Mouse (Mus musculus) bone marrow macrophage, adult 2 months (primary cell): Measurements from ENCODE around the gene Vamp1. TPM values are rescaled to one million over a fixed set of nuclear protein-coding genes. Genes with fewer than 3 reads are reported as not detected.

Experiments
- H3K27ac ChIP-seq: 2 replicates; pipeline ENCODE4 v1.5.1; 2012; ENCODE audit warnings: low read depth, low read length; ENCODE audit not compliant: insufficient read depth
- H3K4me1 ChIP-seq: 2 replicates; pipeline ENCODE4 v1.6.1; 2012; ENCODE audit warnings: low read length; ENCODE audit not compliant: control insufficient read depth, insufficient read depth
- H3K4me3 ChIP-seq: 2 replicates; pipeline ENCODE4 v1.5.1; 2012; ENCODE audit warnings: mild to moderate bottlenecking, low read length, moderate library complexity; ENCODE audit not compliant: insufficient read depth
- CTCF ChIP-seq: IDR thresholded peaks from 2 replicates; pipeline ENCODE4 v1.5.1; 2012; ENCODE audit warnings: low read depth, mild to moderate bottlenecking, low read length, moderate library complexity
- POLR2A ChIP-seq: IDR thresholded peaks from 2 replicates; pipeline ENCODE4 v1.6.1; 2012; ENCODE audit warnings: mild to moderate bottlenecking, low read depth, low read length, borderline replicate concordance
- polyA plus RNA-seq: library from polyadenylated mRNA; stranded (reverse); fragments of >200 nt; gene quantifications from 2 replicates; pipeline ENCODE4 v1.2.4, GENCODE M21; 2012; ENCODE audit not compliant: missing spikeins, insufficient read depth, insufficient read length

Gene Vamp1
- polyA plus RNA-seq, 1 experiment, result 15.0 TPM

- Histone ChIP-seq H3K4me3 (no peak overlapping the region), H3K27ac (no peak overlapping the region), H3K4me1 (peaks cover 3% of the 10 kb centered on the region; the same call in 1 of the 2 replicates)
- no peak for TF ChIP-seq CTCF
- TF ChIP-seq POLR2A, result no peak
These were observed 4.9 kb upstream of the Vamp1 start for GRCm38 (mm10) chr6:125210436-125210835.

GRCm38 (mm10) chr6:125212621-125213020 lies 2.7 kb upstream of the Vamp1 start:
- no peak overlapping the region for H3K27ac ChIP-seq
- TF ChIP-seq CTCF (no peak), POLR2A (no peak)

GRCm38 (mm10) chr6:125213129-125213528 lies 2.2 kb upstream of the Vamp1 start:
- no peak for TF ChIP-seq CTCF
- no peak for TF ChIP-seq POLR2A
- H3K27ac ChIP-seq, result no peak overlapping the region
- no peak overlapping the region for H3K4me3 ChIP-seq
- H3K4me1 ChIP-seq, result peaks cover 12% of the 10 kb centered on the region

More at GRCm38 (mm10) chr6:125212621-125213020, 2.7 kb upstream of the Vamp1 start:
- H3K4me1 ChIP-seq, result peaks cover 10% of the 10 kb centered on the region
- H3K4me3 ChIP-seq, result no peak overlapping the region

GRCm38 (mm10) chr6:125213715-125214114 lies 1.6 kb upstream of the Vamp1 start:
- TF ChIP-seq POLR2A (no peak), CTCF (no peak)
- H3K4me1 ChIP-seq, result peaks cover 17% of the 10 kb centered on the region
- no peak overlapping the region for H3K4me3 ChIP-seq
- no peak overlapping the region for H3K27ac ChIP-seq

GRCm38 (mm10) chr6:125216898-125217297 lies 1.5 kb downstream of the Vamp1 start:
- TF ChIP-seq CTCF, result no peak
- TF ChIP-seq POLR2A, result no peak
- Histone ChIP-seq H3K27ac (no peak overlapping the region), H3K4me1 (peaks cover 16% of the 10 kb centered on the region), H3K4me3 (peak overlapping the region; percentile 47; the same call in 1 of the 2 replicates)

GRCm38 (mm10) chr6:125217899-125218298 lies 2.5 kb downstream of the Vamp1 start:
- Histone ChIP-seq H3K4me1 (peaks cover 16% of the 10 kb centered on the region), H3K4me3 (no peak overlapping the region), H3K27ac (no peak overlapping the region)
- no peak for TF ChIP-seq CTCF
- TF ChIP-seq POLR2A, result no peak

GRCm38 (mm10) chr6:125218963-125219362 lies 3.6 kb downstream of the Vamp1 start:
- H3K4me3 ChIP-seq, result no peak overlapping the region
- H3K4me1 ChIP-seq, result peaks cover 16% of the 10 kb centered on the region
- TF ChIP-seq CTCF, result no peak
- no peak for TF ChIP-seq POLR2A
- H3K27ac ChIP-seq, result peak overlapping the region; percentile 14; the same call in 1 of the 2 replicates

GRCm38 (mm10) chr6:125221115-125221745 lies 5.9 kb downstream of the Vamp1 start:
- H3K4me3 ChIP-seq, result no peak overlapping the region
- peaks cover 16% of the 10 kb centered on the region for H3K4me1 ChIP-seq
- TF ChIP-seq POLR2A (no peak), CTCF (no peak)
- H3K27ac ChIP-seq, result no peak overlapping the region

- H3K4me1 ChIP-seq, result peaks cover 9% of the 10 kb centered on the region
- no peak overlapping the region for H3K27ac ChIP-seq
- no peak overlapping the region for H3K4me3 ChIP-seq
- TF ChIP-seq POLR2A (no peak), CTCF (no peak)
These were observed 6.8 kb downstream of the Vamp1 start for GRCm38 (mm10) chr6:125222146-125222545.

GRCm38 (mm10) chr6:125222577-125222976 lies 7.2 kb downstream of the Vamp1 start:
- Histone ChIP-seq H3K27ac (no peak overlapping the region), H3K4me1 (peaks cover 9% of the 10 kb centered on the region), H3K4me3 (no peak overlapping the region)
- TF ChIP-seq CTCF, result no peak
- TF ChIP-seq POLR2A, result no peak
